In genomic region chr2:162660231-162660940, GRCm38 (mm10) we compare ENCODE assay signal across 8 mouse cellular contexts. TPM values are rescaled to one million over a fixed set of nuclear protein-coding genes. Genes with fewer than 3 reads are reported as not detected.
DNase-seq lines count a peak whose midpoint lies in the region; ATAC-seq lines count a peak whose summit lies in the region.

No protein-coding gene starts in this region.

- H3K4me2 ChIP-seq in heart, embryonic 11.5 days = peak overlapping the region; percentile 97
- peak overlapping the region; percentile 95 for H3K4me2 ChIP-seq in forebrain, embryonic 13.5 days
- peak overlapping the region; percentile 98 for H3K4me2 ChIP-seq in neural tube, embryonic 13.5 days

- H3K36me3 ChIP-seq in heart, embryonic 11.5 days (ENCODE audit: control insufficient read depth, insufficient read depth, low read length) = no peaks in the 10 kb centered on the region
- no peaks in the 10 kb centered on the region for H3K36me3 ChIP-seq in forebrain, embryonic 13.5 days (ENCODE audit: poor library complexity, severe bottlenecking)
- no peaks in the 10 kb centered on the region for H3K36me3 ChIP-seq in neural tube, embryonic 13.5 days

- no peak for DNase-seq in heart, adult 9 months (ENCODE audit: low spot score in 2 of 2)
- DNase-seq in Muller cell, postnatal 12 days (ENCODE audit: inconsistent ontology term) = peak; percentile 65
- peak; percentile 35 to 51 for DNase-seq in left cerebral cortex, postnatal 25 days (ENCODE audit: low spot score in 2 of 2)
- no peak for DNase-seq in thymus, postnatal 25 days
- no peak for DNase-seq in gastrocnemius, adult 8-10 months (ENCODE audit: low spot score in 2 of 2)

- no peaks in the 10 kb centered on the region for H3K9me3 ChIP-seq in heart, embryonic 11.5 days (replicated peaks; ENCODE audit: control insufficient read depth, low read length)
- H3K9me3 ChIP-seq in forebrain, embryonic 13.5 days (replicated peaks) = no peaks in the 10 kb centered on the region
- H3K9me3 ChIP-seq in neural tube, embryonic 13.5 days = no peaks in the 10 kb centered on the region

- intact Hi-C loops in left cerebral cortex, postnatal 25 days (cut with DNase I) = loop anchor here (5.0 kb wide), 2 partner anchors 252 to 363 kb away; no protein-coding TSS in a partner anchor

- H3K27me3 ChIP-seq in heart, embryonic 11.5 days (ENCODE audit: control insufficient read depth, insufficient read depth, low read length) = peaks cover 58% of the 10 kb centered on the region
- peaks cover 74% of the 10 kb centered on the region for H3K27me3 ChIP-seq in forebrain, embryonic 13.5 days
- H3K27me3 ChIP-seq in neural tube, embryonic 13.5 days = peaks cover 48% of the 10 kb centered on the region

- WGBS in heart, embryonic 11.5 days (ENCODE audit: insufficient replicate concordance) = under 1% methylated on average over 33 of the region's 57 CpGs
- WGBS in forebrain, embryonic 13.5 days = 1% methylated on average over 48 of the region's 57 CpGs
- WGBS in neural tube, embryonic 13.5 days = 0% methylated on average over 55 of the region's 57 CpGs

- H3K4me1 ChIP-seq in heart, embryonic 11.5 days (ENCODE audit: control insufficient read depth, insufficient read depth, low read length) = no peaks in the 10 kb centered on the region; the same call in 1 of the 2 replicates
- H3K4me1 ChIP-seq in forebrain, embryonic 13.5 days = peaks cover 21% of the 10 kb centered on the region
- H3K4me1 ChIP-seq in neural tube, embryonic 13.5 days (replicated peaks) = peaks cover 67% of the 10 kb centered on the region

- no peak overlapping the region for H3K27ac ChIP-seq in heart, embryonic 11.5 days (ENCODE audit: low read depth, low read length)
- no peak overlapping the region for H3K27ac ChIP-seq in forebrain, embryonic 13.5 days
- H3K27ac ChIP-seq in neural tube, embryonic 13.5 days (replicated peaks) = peak overlapping the region; percentile 68; the same call in 1 of the 2 replicates

- peak overlapping the region; percentile 55 for H3K4me3 ChIP-seq in heart, embryonic 11.5 days (ENCODE audit: low read depth, low read length)
- peak overlapping the region; percentile 58 for H3K4me3 ChIP-seq in forebrain, embryonic 13.5 days
- peak overlapping the region; percentile 65 for H3K4me3 ChIP-seq in neural tube, embryonic 13.5 days

- 0 out of 2 replicates have a peak overlapping the region, but pooled peaks have one; percentile 16 for H3K9ac ChIP-seq in heart, embryonic 11.5 days (ENCODE audit: low read depth, low read length)
- H3K9ac ChIP-seq in forebrain, embryonic 13.5 days = peak overlapping the region; percentile 72
- H3K9ac ChIP-seq in neural tube, embryonic 13.5 days = peak overlapping the region; percentile 83

- no peak for ATAC-seq in heart, embryonic 11.5 days (replicated peaks; ENCODE audit: insufficient number of reproducible peaks, low FRiP score, low TSS enrichment)
- peak; percentile 54 for ATAC-seq in forebrain, embryonic 13.5 days
- no peak; the same call in none of the 2 replicates for ATAC-seq in neural tube, embryonic 13.5 days (ENCODE audit: low read depth)

RNA-seq across cellular contexts. Expression of gene Ptprt, which starts 0.6 kb away (rescaled TPM):
- 0.23 and 0.66 TPM in 2 replicates for polyA plus RNA-seq in heart, embryonic 11.5 days (2014; fragmentation: Nextera tagmentation; extraction: Ambion mirVana)
- 1.7 and 2.1 TPM in 2 replicates for polyA plus RNA-seq in forebrain, embryonic 13.5 days (2015; fragmentation: Nextera tagmentation; extraction: Ambion mirVana)
- total RNA-seq in left cerebral cortex, postnatal 25 days (2021) = 100 to 1,000 TPM in 1 of 2 experiments, 10 to 100 TPM in 1; 94.2 to 103 TPM
- 6.6 and 8.1 TPM in 2 replicates for polyA plus RNA-seq in neural tube, embryonic 13.5 days (2015; fragmentation: Nextera tagmentation; extraction: Ambion mirVana)
- total RNA-seq in gastrocnemius, adult 8-10 months (2022) = under 1 TPM; 0.07 to 0.51 (median 0.21) TPM

Comparison
In these comparisons a context has a peak if more than half of its experiments do, and no peak if none do; other contexts are left out.
1. H3K9ac ChIP-seq: peak in every context shown above with its lines; median percentile 83 in neural tube, embryonic 13.5 days; 72 in forebrain, embryonic 13.5 days; 16 in heart, embryonic 11.5 days.
2. DNase-seq: peak in Muller cell, postnatal 12 days (single experiment) and left cerebral cortex, postnatal 25 days (2 of 2); none in heart, adult 9 months (0 of 2), thymus, postnatal 25 days (single experiment) and gastrocnemius, adult 8-10 months (0 of 2).
3. Peak in every context shown above with its lines, with median percentiles within 50 percentile points of each other: H3K4me2 ChIP-seq and H3K4me3 ChIP-seq.